Mouse (Mus musculus) ovary, postnatal 14 days (tissue): Measurements from ENCODE around the gene Arhgap27.

ENCODE experiments used
- DNase-seq: peaks from one replicate; pipeline ENCODE4 v3.0.0; 2022; ENCODE audit warnings: low spot score

Gene Arhgap27

DNA sequence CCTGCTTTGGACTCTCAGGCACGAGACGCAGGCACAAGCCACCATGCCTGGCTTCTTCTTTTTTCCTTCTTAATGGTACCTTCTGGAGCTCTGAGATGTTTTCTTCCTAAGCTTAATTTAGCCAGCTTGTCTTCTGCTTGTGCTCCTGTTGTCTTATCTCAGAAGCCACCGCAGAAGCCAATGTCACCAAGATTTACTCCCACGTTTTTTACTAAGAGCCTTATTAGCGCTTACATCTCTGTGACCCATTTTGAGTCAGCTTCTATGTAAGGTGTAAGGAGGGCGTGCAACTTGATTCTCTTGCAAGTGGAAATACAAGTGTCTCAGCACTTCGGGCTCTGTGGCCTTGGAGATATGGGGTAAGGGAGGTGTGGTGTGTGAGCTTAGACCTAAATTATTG lies 18.0 kb upstream of the Arhgap27 start:
- no peak for DNase-seq

DNA sequence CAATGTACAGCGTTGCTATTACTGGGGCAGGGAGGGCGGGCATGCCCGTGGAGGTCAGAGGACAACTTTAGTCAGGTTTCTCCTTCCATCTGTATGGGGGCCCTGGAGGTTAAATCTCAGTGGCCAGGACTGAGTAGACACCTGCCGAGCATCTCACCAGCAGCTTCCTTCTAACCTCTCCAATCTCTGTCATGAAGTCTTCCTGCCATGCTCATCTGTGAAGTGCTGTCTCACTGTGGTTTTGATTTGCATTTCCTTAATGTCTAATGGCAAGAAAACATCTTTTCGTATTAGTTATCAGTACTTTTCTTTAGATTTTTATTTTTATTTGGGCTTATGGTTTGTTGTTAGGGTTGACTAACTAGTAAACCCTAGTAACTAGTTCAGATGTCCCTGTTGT lies 17.0 kb upstream of the Arhgap27 start:
- DNase-seq = no peak

DNA sequence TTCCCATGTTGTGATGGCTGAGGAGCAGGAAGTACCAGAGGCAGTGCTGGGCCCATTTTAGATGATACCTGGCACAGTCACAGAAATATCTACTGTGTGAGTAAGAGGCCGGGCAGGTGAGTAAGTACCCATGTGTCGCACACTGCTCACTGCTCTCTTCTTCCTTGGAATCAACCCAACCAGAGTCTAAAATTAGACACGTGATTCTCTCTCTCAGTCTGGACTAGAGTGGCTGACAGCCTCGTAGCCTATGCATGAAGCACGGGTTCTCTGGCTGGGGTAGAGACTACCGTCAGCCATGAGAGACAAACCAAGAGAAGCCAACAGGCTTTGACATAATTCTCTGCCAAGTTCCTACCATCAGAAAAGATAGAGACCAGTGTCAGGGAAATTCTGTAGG lies 14.8 kb upstream of the Arhgap27 start:
- DNase-seq = no peak

DNA sequence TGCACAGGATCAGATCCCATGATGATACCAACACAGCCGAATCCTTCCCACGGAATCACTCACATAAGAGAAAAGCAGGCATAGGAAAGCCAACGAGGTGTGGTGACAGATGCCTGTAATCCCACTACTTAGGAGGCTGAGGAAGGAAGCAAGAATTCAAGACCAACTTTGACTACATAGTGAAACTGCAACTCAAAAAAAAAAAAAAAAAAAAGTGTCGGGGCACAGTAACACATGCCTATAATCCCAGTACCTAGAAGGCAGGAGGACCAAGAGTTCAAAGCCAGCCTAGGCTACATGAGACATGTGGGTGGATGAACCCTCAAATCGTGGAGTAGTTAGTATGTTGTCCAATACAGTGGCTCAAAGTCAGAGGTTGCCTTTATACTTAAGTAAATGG lies 12.3 kb upstream of the Arhgap27 start:
- no peak for DNase-seq

DNA sequence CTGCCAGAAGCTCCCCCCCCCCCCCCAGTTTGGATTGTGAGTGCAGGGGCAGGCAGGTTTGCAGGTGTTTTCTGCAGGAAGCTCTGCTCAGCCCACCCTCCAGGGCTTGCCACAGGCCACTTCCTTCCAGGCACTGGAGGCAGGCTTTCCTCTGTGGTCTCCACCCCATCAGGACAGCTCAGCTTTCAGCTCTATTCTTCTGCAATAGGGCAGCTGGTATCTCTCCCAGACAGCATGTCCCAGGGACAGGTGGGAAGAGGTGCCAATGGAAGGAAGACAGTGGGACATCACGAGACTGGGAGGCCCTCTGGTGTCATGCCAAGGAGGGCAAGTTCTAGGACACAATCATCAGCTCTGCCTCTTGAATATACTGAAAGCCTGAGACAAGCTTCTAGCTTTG lies 11.8 kb upstream of the Arhgap27 start:
- no peak for DNase-seq

DNA sequence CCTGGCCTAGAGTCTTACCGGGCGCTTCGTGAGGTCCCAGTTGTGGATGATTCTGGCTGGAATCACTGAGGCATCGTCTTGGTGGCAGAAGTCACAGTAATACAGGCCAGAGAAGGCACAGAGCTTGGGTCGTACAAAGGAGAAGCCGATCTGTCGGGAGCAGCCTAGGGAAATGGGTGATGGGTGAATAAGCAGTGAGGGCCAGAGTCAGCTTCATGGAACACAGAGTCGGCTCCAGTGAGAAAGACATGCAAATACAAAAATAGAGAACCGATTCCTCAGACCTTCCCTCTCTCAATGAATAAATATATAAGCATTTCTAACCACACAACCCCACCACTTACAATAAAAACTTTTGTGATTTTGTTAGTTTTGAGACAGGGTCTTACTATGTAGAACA lies 10.4 kb upstream of the Arhgap27 start:
- DNase-seq = no peak

DNA sequence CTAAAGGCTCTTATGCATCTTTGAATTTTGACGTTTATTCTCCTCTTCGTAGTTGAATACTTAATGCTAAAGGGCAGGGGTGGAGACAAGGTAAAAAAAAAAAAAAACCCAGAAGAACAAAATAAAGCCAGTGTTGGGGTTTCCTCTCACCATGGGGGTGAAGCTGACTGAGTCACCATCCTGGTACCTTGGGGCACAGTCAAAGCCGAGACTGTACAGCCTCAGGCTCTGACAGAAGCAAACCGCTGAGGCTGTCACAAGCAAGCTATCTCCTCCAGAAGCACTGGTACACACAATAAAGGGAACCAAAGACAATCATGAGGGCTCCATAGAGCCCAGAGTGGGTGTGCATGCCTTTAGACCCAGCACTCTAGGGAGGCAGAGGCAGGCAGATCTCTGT lies 9.1 kb upstream of the Arhgap27 start:
- DNase-seq = no peak

DNA sequence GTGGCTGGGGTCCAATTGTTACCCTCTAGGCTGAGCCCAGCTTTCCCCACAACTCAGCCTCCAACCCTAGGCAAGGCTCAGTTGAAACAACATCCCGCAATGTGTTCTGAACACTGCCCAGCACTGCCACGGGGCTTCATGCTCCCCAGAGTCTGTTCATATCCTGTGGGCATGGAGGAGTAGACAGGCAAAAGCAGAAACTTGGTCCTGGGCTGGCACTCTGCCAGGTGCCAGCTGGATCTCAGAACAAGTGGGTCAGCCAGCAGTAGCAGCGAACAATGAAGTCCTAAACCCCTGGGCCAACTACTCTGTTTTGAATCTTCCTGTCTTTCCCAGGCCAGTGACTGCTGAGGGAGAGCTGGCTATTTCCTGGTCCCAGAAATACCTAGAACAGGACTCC lies 8.6 kb upstream of the Arhgap27 start:
- no peak for DNase-seq

DNA sequence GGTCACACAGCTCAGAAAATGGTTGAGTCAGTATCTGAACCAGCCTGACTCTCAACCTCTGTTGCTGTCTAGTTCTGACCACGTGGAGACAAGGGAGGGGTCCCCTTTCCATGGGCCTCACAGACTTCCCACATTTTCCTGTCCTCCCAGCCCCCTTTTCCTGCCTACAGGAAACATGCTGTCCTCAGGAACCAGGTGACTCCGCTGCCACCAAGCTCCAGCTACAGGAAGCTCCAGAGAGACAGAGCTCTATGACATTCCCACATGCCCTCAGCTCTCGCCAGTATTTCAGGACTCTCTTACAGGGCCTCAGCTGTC lies 7.7 kb upstream of the Arhgap27 start:
- DNase-seq = no peak

DNA sequence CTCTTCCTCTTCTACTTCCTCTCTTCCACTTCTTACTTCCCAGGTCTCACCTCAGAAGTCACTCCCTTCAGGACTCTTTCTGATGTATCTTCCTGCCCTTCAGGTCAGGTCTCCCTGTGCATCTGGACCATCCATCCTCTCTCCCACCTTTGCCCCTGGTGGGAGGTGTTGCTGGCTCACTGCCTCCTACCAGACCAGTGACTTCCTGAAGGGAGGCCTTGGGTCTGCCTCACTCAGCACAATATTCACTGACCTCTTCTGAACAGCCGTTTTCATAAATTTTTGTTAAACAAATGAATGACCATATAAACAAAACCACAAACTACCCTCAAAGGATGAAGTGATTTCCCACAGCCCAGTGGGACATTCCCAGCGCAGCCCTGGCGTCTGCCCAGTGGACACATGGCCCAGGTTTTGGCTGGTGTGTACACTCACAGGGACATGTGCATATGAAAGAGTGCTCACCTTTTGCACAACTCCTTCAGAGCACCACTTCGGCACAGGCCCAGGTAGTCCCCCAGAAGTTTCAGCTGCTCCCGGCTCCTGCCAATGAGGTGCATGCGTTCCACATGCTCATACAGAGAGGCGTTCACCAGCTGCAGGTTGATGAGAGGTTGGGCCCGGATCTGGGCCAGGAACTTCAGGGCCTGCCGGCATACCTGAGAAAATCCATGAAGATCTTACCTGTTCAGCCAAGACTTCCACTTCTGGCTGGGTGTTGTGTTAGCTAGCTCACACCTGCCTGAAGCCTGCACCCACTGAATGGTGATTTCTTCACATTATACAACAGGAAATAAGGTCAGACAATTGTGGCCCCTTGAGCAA lies 7.1 kb upstream of the Arhgap27 start:
- no peak for DNase-seq

DNA sequence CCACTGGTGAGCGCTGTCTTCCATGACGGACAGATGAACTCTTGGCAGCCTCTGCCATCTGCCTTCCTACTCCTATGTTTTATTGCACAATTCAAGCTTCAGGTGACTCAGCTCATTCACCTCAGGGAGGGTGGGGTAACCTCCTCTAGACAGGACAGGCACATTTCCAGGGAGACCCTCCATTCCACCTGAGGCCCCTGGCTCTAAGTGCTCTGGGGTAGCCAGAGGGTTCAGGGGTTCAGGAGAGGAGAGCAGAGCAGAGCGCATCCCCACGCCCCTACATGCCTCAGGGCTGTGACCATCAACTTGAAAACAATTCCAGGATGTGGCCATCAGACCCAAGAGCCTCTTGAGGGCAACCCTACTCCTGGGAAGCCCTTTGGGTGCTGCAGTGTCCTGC lies 2.0 kb upstream of the Arhgap27 start:
- no peak for DNase-seq

DNA sequence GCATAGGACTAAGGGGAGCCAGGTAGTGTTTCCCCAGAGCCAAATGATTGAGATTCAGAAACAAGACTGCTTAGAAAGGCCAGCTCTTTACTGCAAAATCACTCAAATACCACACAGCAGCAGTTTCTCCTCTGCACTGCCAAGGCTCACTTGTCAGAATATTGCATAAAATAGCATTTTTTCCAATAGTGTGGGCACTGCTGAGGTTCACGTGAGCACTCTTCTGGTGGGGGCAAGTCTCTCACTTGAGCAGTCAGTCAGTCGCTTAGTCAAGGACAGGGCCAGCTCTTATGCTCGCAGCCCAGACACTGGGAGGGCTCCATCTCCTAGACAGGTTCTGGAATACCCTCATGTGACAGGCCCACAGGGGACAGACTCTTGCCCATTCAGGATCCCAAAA lies 1.5 kb upstream of the Arhgap27 start:
- DNase-seq = no peak

DNA sequence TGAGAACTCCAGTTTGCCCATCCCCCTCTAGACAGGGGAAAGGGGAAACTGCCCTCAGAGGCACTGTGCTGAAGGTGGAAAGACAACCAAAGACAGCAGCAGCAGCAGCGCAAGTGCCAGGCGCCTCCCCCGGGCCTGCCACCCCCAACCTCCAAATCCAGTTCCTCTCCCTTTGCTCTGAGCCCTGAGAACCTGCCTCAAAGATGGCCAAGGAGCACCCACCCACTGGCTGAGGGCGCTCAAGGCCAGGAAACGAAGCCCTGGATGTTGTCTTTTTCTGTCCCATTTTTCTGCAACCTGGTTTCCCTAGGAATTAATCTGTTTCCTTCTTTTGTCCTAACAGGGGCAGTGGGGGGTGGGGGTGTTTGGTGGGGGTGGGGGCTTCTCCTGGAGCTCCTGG lies 843 bp upstream of the Arhgap27 start:
- DNase-seq = no peak

DNA sequence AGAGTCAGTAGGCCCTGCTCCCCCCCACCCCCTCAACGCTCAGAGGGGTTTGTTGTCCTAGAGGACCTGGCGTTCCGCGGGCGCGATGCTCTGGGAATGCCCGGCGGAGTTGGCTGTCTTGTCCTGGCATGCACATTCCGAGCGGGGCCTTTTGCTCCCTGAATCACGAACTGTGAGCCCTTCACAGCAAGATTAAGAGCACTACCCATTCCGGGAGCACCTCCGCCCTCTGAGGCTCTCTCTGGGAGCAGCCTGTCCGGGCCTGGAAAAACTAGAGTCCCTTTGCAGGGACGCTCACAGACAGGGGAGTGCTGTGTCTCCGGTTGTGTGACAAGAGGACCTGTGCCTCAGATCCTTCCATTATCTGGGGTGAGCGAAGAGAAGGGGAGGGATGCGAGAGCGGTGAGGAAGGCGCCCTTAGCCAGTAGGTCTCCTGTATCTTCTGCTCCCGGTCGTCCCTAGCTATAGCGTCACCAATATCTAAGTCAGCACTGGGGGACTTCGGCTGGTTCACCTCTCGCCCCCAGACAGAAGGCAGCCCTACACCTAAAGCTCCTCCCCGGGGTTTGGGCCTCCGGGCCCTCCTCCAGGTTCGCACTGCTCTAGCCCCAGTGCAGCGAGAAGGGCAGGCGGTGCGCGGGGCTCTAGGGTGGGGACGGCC lies 841 bp downstream of the Arhgap27 start:
- no peak for DNase-seq

DNA sequence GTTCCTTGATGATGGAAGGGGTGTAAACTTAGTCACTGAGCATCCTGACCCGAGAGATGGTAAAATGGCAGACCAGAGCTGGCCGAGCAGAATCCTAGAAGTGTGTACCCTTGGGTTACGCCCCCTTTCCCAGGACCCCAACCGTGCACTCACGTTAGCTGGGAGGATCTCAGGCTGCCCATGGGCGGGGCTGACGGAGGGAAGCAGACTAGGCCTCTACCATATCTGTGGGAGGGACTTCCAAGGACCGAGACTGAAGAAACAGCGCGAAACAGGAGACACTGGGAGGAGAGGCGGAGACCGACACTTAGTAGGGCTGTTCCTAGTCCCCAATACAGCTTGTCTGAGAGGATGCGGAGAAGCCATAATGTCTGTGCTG lies 1.4 kb downstream of the Arhgap27 start:
- DNase-seq = no peak

DNA sequence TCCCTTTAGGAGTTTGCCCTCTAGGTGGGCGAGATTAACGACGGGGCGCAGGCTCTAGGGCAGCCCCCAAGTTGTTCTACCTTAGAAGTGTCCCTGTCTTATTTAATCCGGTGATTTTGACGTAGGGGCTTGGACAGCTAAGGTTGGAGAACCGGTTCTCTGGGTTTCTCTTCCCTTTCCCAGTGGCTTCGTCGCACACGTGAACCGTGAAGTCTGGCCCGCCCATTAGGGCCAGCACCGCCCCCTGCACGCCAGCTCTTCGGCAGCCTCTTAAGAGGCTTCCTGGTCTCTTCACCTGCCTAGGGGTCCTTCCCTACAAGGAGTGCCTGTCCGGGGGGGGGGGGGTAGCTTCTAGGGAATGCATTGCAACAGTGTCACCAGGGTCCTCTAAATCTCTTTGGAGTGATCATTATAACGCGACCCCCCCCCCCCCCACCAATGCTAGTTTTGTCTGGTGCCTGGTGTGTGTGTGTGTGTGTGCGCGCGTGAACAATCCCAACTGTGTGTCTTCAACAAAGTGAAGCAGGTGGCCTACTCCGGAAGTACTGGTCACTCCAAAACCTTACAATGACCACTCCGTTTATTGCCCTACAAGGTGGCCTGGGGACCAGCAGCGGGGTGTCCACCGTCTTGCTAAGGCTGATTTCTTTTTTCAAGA lies 2.0 kb downstream of the Arhgap27 start:
- DNase-seq = no peak

DNA sequence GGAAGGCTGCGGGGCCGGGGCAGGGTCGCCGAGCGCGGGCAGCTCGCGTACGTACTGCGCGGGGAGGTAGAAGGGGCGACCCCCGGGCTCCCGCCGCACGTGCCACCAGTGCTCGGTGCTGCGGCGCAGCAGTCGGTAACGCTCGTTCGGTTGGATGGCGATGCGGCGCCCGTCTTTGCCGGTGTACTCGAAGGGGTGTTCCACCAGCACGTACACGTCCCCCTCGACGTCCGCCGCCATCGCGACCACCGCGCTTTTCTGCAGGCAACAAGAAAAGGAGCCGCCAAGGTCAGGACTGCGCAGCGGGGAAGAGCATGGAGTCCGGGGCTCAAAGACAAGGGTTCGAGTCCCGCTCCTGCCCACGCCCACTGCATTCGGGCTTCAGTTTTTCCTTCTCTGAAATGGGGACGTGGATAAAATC lies 2.8 kb downstream of the Arhgap27 start:
- DNase-seq = no peak

DNA sequence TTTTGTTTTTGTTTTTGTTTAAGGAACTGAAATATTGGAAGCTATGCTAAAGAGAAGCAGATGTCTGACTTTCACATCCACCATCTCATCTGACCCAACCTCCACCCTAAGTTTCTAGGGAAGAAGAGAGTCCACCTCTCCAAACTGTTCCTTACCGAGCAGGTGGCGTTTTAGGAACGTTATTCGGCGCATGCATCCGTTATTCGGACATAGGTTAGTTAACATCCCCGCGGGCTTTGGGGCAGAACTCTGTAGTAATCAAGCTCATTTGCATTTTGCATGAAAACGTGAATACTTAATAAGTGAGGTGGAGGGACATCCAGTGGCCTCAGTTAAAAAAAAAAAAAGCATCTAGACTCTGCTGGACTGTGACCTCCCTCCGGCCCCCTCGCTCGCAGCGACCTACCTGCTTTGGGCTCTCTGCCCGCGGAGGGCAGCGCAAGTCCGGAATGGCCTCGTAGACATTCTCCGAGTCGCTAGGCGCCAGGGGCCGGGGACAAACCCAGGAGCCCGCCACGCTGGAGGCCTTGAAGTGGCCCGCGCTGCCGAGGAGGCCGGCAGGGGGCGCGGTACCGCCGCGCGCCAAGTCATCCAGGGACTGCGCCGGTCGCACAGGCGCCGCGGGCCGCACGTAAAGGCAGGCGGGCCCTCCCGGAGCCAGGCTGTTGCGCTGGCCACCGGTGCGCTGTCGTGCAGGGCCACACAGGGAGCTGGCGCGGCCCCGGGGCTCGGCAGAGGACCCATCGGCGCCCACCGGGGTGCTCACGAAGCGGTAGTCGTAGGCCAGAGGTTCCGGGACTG lies 3.5 kb downstream of the Arhgap27 start:
- DNase-seq = peak; percentile 71

DNA sequence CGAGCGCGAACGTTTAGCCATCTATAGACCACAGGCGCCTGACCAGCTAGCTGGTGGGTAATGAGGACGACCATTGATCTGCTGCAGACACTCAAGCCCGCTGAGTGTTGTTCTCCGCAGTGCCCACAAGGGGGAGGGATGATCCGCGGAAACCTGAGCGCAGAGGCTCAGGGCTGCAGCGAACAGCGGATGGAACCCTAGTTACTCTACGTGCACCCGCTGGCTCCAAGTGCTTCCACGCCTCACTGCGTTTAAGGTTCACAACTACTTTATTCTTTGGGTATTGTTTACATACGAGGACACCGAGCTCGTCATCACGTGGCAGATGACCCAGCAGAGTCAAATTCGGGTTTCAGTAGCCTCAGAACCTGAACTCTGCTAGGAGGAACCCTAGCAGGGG lies 4.4 kb downstream of the Arhgap27 start:
- DNase-seq = peak; percentile 59

DNA sequence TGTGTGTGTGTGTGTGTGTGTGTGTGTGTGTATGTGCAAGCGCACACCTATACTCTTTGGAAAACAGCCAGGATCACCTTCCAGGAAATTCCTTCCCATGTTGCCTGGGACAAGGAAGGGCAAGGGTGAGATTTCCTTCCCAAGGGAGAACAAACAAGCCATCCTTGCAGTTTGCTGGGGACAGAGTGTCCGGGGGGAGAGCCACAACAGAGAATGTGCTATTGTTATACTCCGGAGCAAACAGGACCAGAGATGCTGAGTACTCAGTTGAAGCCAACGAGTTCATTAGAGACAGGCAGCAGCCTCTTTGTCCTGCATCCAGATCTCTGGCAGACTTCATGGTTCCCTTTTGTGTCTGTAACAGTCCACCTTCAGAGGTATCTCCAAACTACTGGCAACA lies 5.2 kb downstream of the Arhgap27 start:
- DNase-seq = no peak

DNA sequence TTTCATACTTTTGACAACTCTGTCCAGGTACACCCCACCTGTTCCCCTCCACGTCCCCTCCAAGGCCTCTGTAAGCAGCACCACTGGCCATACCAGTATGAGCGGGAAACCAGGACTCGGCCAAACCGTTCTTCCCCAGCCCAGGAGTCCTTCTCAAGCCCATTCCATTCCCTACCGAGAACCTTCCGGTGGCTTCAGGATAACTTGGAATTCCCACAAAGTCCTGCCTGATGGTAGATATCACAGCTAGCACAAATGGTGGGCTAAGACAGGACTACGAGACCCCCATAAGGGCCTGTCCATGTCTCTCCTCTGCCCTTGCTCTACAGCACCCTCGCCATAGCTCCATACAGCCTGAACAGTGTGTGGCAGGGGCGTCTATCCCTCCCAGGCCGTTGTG lies 5.8 kb downstream of the Arhgap27 start:
- DNase-seq = no peak

DNA sequence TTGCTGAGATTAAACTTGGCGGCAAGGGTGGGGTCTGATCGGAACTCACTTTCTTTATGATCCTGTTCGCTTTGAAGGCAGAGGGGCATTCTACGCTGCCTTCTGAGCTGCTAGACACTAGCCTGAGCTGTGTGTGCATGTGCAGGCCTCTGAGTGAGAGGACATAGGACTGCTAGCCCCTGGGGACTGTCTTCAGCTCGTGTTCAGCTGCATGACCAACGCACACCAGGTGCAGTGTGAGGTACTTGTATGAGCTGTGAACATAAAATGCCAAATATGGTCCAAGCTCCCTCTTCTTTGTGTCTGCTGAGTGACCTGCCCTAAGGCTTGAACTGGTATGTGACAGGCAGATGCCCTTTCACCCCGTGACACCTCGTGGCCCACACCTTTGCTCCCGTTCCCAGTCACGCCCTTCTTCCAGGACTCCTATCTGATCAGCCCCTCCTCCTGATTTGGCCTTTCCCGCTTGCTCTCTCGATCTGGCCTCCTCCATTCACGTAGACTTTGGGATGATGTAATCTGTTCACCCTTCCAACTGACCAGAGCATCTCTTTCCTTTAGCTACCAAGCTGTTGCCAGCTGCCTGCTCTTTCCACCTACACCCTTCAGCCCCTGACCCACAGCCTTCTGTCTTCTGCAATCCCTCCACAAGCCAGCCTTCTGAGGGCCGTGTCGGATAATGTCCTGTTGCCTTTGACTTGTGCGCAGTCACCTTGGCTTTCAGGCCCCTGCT lies 6.4 kb downstream of the Arhgap27 start:
- no peak for DNase-seq
